Mouse (Mus musculus) bone marrow macrophage, adult 2 months (primary cell): ENCODE data around the gene Arhgap6.

Experiments used
- CTCF ChIP-seq: IDR thresholded peaks from 2 replicates; pipeline ENCODE4 v1.5.1; 2012; ENCODE audit warnings: low read depth, mild to moderate bottlenecking, low read length, moderate library complexity
- POLR2A ChIP-seq: IDR thresholded peaks from 2 replicates; pipeline ENCODE4 v1.6.1; 2012; ENCODE audit warnings: mild to moderate bottlenecking, low read depth, low read length, borderline replicate concordance

GRCm38 (mm10) chrX:168932420-168932819 lies 137.5 kb downstream of the Arhgap6 start:
- TF ChIP-seq POLR2A: no peak
- no peak for TF ChIP-seq CTCF
